In the genomic region with DNA sequence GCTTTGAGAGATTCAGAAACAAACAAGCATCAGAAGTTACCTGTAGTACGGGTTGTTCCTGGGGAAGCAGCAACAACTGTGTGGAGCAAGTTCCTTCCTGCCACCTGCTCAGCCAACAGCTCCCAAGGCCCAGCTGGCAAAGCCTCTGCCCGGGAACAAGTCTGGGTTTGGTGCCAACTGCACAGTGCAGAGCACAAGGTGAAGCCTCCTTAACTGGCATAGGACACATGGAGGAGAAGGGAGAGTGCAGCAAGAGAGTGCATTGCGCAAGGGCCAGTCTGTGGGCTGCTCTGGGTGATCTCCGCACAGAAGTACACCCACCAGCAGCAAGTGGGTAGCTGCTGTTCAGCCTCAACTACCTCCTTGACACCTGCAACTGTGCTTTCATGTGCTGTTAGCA, we compare ENCODE assay signal across 8 mouse cellular contexts.
DNase-seq lines count a peak whose midpoint lies in the region.

No protein-coding gene starts in this region.

- intact Hi-C loops in heart, postnatal 10 days (cut with DNase I), result no loop called here

- DNase-seq in adrenal gland, adult (ENCODE audit: inconsistent age in 2 of 2, low spot score in 1 of 2), result peak; percentile 22 to 65
- no peak for DNase-seq in adrenal gland, postnatal 4 days (ENCODE audit: low spot score in 2 of 2)
- peak; percentile 40 for DNase-seq in ovary, adult 18-20 months (ENCODE audit: low spot score)
- no peak for DNase-seq in ovary, postnatal 10 days (ENCODE audit: low spot score)
- DNase-seq in heart, postnatal 10 days, result peak; percentile 71 to 80
- peak; percentile 31 for DNase-seq in thymus, postnatal 14 days
- no peak for DNase-seq in spleen, adult 12 weeks (ENCODE audit: low spot score)
- no peak for DNase-seq in urinary bladder, postnatal 25 days (ENCODE audit: low spot score)

Comparison
In these comparisons a context has a peak if more than half of its experiments do, and no peak if none do; other contexts are left out.
1. DNase-seq: peak in adrenal gland, adult (2 of 2), ovary, adult 18-20 months (single experiment), heart, postnatal 10 days (2 of 2) and thymus, postnatal 14 days (single experiment); none in adrenal gland, postnatal 4 days (0 of 2), ovary, postnatal 10 days (single experiment), spleen, adult 12 weeks (single experiment) and urinary bladder, postnatal 25 days (single experiment).